Mouse (Mus musculus): ENCODE measurements around the gene Pnpo. TPM values are rescaled to one million over a fixed set of nuclear protein-coding genes. Genes with fewer than 3 reads are reported as not detected.

Gene Pnpo
- polyA plus RNA-seq, 1 experiment from 2014 or later = 18.3 TPM

GRCm38 (mm10) chr11:96968476-96968875 lies 24.7 kb upstream of the Pnpo start:
- no peak for ATAC-seq
- H3K9ac ChIP-seq (replicated peaks) = no peak overlapping the region

GRCm38 (mm10) chr11:96967544-96968269 lies 23.9 kb upstream of the Pnpo start:
- ATAC-seq = no peak
- Histone ChIP-seq H3K9ac (replicated peaks) (no peak overlapping the region), H3K27me3 (no peaks in the 10 kb centered on the region), H3K4me2 (replicated peaks) (no peak overlapping the region), H3K27ac (no peak overlapping the region), H3K4me3 (replicated peaks) (no peak overlapping the region), H3K4me1 (replicated peaks) (peaks cover 20% of the 10 kb centered on the region), H3K9me3 (no peaks in the 10 kb centered on the region), H3K36me3 (peaks cover 4% of the 10 kb centered on the region)
- WGBS = 92% methylated on average over 11 of the region's 11 CpGs

More at GRCm38 (mm10) chr11:96968476-96968875, 24.7 kb upstream of the Pnpo start:
- Histone ChIP-seq H3K9me3 (no peaks in the 10 kb centered on the region), H3K4me1 (replicated peaks) (peaks cover 27% of the 10 kb centered on the region), H3K4me2 (replicated peaks) (no peak overlapping the region), H3K4me3 (replicated peaks) (no peak overlapping the region), H3K27ac (no peak overlapping the region), H3K36me3 (no peaks in the 10 kb centered on the region), H3K27me3 (no peaks in the 10 kb centered on the region)
- 74% methylated on average over 6 of the region's 6 CpGs for WGBS

GRCm38 (mm10) chr11:96966914-96967543 lies 23.2 kb upstream of the Pnpo start:
- H3K27ac ChIP-seq = no peak overlapping the region
- ATAC-seq = no peak

GRCm38 (mm10) chr11:96966172-96966571 lies 22.4 kb upstream of the Pnpo start:
- Histone ChIP-seq H3K9ac (replicated peaks) (no peak overlapping the region), H3K9me3 (no peaks in the 10 kb centered on the region), H3K4me2 (replicated peaks) (no peak overlapping the region), H3K36me3 (peaks cover 20% of the 10 kb centered on the region), H3K27ac (no peak overlapping the region), H3K4me1 (replicated peaks) (peaks cover 15% of the 10 kb centered on the region), H3K27me3 (no peaks in the 10 kb centered on the region), H3K4me3 (replicated peaks) (no peak overlapping the region)
- 93% methylated on average over 3 of the region's 3 CpGs for WGBS
- no peak for ATAC-seq

More at GRCm38 (mm10) chr11:96966914-96967543, 23.2 kb upstream of the Pnpo start:
- no peak overlapping the region for H3K4me3 ChIP-seq (replicated peaks)
- H3K4me2 ChIP-seq (replicated peaks) = no peak overlapping the region
- 88% methylated on average over 13 of the region's 13 CpGs for WGBS
- H3K9ac ChIP-seq (replicated peaks) = no peak overlapping the region
- peaks cover 15% of the 10 kb centered on the region for H3K4me1 ChIP-seq (replicated peaks)
- no peaks in the 10 kb centered on the region for H3K9me3 ChIP-seq
- peaks cover 11% of the 10 kb centered on the region for H3K36me3 ChIP-seq
- H3K27me3 ChIP-seq = no peaks in the 10 kb centered on the region

GRCm38 (mm10) chr11:96963580-96963979 lies 19.8 kb upstream of the Pnpo start:
- H3K27ac ChIP-seq = no peak overlapping the region
- ATAC-seq = peak; percentile 70
- H3K9me3 ChIP-seq = no peaks in the 10 kb centered on the region
- no peak overlapping the region for H3K9ac ChIP-seq (replicated peaks)
- no peak overlapping the region for H3K4me3 ChIP-seq (replicated peaks)
- 17% methylated on average over 8 of the region's 8 CpGs for WGBS
- no peak overlapping the region for H3K4me2 ChIP-seq (replicated peaks)
- no peaks in the 10 kb centered on the region for H3K27me3 ChIP-seq
- H3K4me1 ChIP-seq (replicated peaks) = no peaks in the 10 kb centered on the region
- H3K36me3 ChIP-seq = peaks cover 45% of the 10 kb centered on the region

- 94% methylated on average over 10 of the region's 10 CpGs for WGBS
- Histone ChIP-seq H3K4me1 (replicated peaks) (no peaks in the 10 kb centered on the region), H3K9me3 (no peaks in the 10 kb centered on the region), H3K27me3 (no peaks in the 10 kb centered on the region), H3K36me3 (peaks cover 95% of the 10 kb centered on the region), H3K9ac (replicated peaks) (no peak overlapping the region), H3K4me2 (replicated peaks) (no peak overlapping the region), H3K27ac (no peak overlapping the region), H3K4me3 (replicated peaks) (no peak overlapping the region)
- no peak for ATAC-seq
These were observed 13.4 kb upstream of the Pnpo start for GRCm38 (mm10) chr11:96957061-96957805.

- Histone ChIP-seq H3K4me1 (replicated peaks) (no peaks in the 10 kb centered on the region), H3K4me3 (replicated peaks) (no peak overlapping the region), H3K9ac (replicated peaks) (no peak overlapping the region), H3K36me3 (peaks cover 95% of the 10 kb centered on the region), H3K4me2 (replicated peaks) (no peak overlapping the region), H3K27me3 (no peaks in the 10 kb centered on the region), H3K27ac (no peak overlapping the region), H3K9me3 (no peaks in the 10 kb centered on the region)
- no peak for ATAC-seq
- 62% methylated on average over 20 of the region's 20 CpGs for WGBS
These were observed 12.4 kb upstream of the Pnpo start for GRCm38 (mm10) chr11:96956009-96956724.

GRCm38 (mm10) chr11:96955094-96955493 lies 11.3 kb upstream of the Pnpo start:
- Histone ChIP-seq H3K4me1 (replicated peaks) (no peaks in the 10 kb centered on the region), H3K4me2 (replicated peaks) (no peak overlapping the region), H3K27ac (no peak overlapping the region), H3K36me3 (peaks cover 95% of the 10 kb centered on the region), H3K27me3 (no peaks in the 10 kb centered on the region), H3K9me3 (no peaks in the 10 kb centered on the region), H3K9ac (replicated peaks) (no peak overlapping the region), H3K4me3 (replicated peaks) (no peak overlapping the region)
- 90% methylated on average over 4 of the region's 4 CpGs for WGBS
- no peak for ATAC-seq

- Histone ChIP-seq H3K4me2 (replicated peaks) (no peak overlapping the region), H3K4me1 (replicated peaks) (no peaks in the 10 kb centered on the region), H3K36me3 (peaks cover 86% of the 10 kb centered on the region), H3K27ac (no peak overlapping the region), H3K9me3 (no peaks in the 10 kb centered on the region), H3K9ac (replicated peaks) (no peak overlapping the region), H3K27me3 (no peaks in the 10 kb centered on the region), H3K4me3 (replicated peaks) (no peak overlapping the region)
- WGBS = 89% methylated on average over 6 of the region's 6 CpGs
- ATAC-seq = no peak
These were observed 9.1 kb upstream of the Pnpo start for GRCm38 (mm10) chr11:96952896-96953295.

GRCm38 (mm10) chr11:96952426-96952825 lies 8.6 kb upstream of the Pnpo start:
- no peaks in the 10 kb centered on the region for H3K27me3 ChIP-seq
- H3K36me3 ChIP-seq = peaks cover 82% of the 10 kb centered on the region
- no peaks in the 10 kb centered on the region for H3K9me3 ChIP-seq
- H3K27ac ChIP-seq = no peak overlapping the region
- no peak for ATAC-seq
- no peak overlapping the region for H3K4me2 ChIP-seq (replicated peaks)
- no peak overlapping the region for H3K9ac ChIP-seq (replicated peaks)
- WGBS = 94% methylated on average over 10 of the region's 10 CpGs
- no peak overlapping the region for H3K4me3 ChIP-seq (replicated peaks)
- H3K4me1 ChIP-seq (replicated peaks) = no peaks in the 10 kb centered on the region

GRCm38 (mm10) chr11:96950767-96951166 lies 7.0 kb upstream of the Pnpo start:
- Histone ChIP-seq H3K4me3 (replicated peaks) (no peak overlapping the region), H3K9ac (replicated peaks) (no peak overlapping the region), H3K9me3 (no peaks in the 10 kb centered on the region), H3K4me2 (replicated peaks) (no peak overlapping the region), H3K4me1 (replicated peaks) (no peaks in the 10 kb centered on the region), H3K27me3 (no peaks in the 10 kb centered on the region), H3K36me3 (peaks cover 66% of the 10 kb centered on the region), H3K27ac (no peak overlapping the region)
- no peak for ATAC-seq
- WGBS = 95% methylated on average over 3 of the region's 3 CpGs
